Mouse (Mus musculus) small intestine, adult 2 months (tissue): ENCODE results near the gene Ktn1.

ENCODE experiments used
- CTCF ChIP-seq: fragments of 200-500 bp; IDR thresholded peaks from 2 replicates; pipeline ENCODE4 v1.5.1; 2012; ENCODE audit warnings: low read depth, mild to moderate bottlenecking, control low read depth, inconsistent platforms, low read length, moderate library complexity, mixed read lengths; ENCODE audit not compliant: insufficient replicate concordance, insufficient read length; ENCODE audit errors: extremely low read depth
- POLR2A ChIP-seq: fragments of 200-500 bp; IDR thresholded peaks from 2 replicates; pipeline ENCODE4 v1.6.1; 2012; ENCODE audit warnings: low read depth, mild to moderate bottlenecking, control low read depth, inconsistent platforms, low read length, moderate library complexity

GRCm38 (mm10) chr14:47646246-47646645 lies 2.0 kb upstream of the Ktn1 start:
- TF ChIP-seq CTCF (no peak), POLR2A (no peak)
